Mouse (Mus musculus) bone marrow macrophage, adult 2 months (primary cell): ENCODE measurements at regions not wholly inside any gene's neighbourhood (a gene's known extent, or its start where the extent isn't known, plus 50 kb on each side); places are given as distances from the start of the nearest gene placed in this dataset.

ENCODE experiments used
- CTCF ChIP-seq: IDR thresholded peaks from 2 replicates; pipeline ENCODE4 v1.5.1; 2012; ENCODE audit warnings: low read depth, mild to moderate bottlenecking, low read length, moderate library complexity
- POLR2A ChIP-seq: IDR thresholded peaks from 2 replicates; pipeline ENCODE4 v1.6.1; 2012; ENCODE audit warnings: mild to moderate bottlenecking, low read depth, low read length, borderline replicate concordance

DNA sequence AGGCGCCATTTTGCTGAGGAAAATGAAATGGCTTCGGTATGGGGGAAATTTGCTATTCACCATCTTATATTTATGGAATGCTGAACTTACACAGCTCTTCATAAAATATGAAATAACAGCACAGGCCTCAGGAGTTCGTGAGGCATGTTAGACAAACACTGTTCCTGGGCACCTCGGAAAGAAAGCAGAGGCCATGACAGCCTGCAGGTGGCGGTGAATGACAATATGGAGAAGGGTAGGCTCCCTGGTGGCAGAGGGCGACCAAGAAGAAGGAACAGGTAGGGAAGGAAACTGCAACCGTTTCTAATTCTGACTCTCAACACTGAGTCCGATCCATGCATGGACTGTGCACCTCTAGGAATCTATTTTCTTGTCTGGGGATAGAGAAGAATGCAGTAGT, 553.6 kb upstream of the Tmpo start:
- TF ChIP-seq POLR2A (no peak), CTCF (no peak)
